Mouse (Mus musculus) hindbrain, embryonic 15.5 days (tissue): Measurements from ENCODE around the gene Spin2c. TPM values are rescaled to one million over a fixed set of nuclear protein-coding genes. Genes with fewer than 3 reads are reported as not detected.
A peak's percentile ranks its signal among the peaks of the same experiment; 100 is the strongest.

Experiments
- ATAC-seq: fragments of 200-750 bp; cut with Nextera tagmentation; 2 replicates; pipeline ENCODE4 v1.8.0; 2017; ENCODE audit warnings: low read depth, moderate number of reproducible peaks, moderate TSS enrichment; ENCODE audit not compliant: low FRiP score
- H3K27ac ChIP-seq: fragments of 300-500 bp; sonication (generic); replicated peaks from 2 replicates; pipeline ENCODE4 v1.5.1; 2015; ENCODE audit warnings: mild to moderate bottlenecking, inconsistent platforms
- H3K27me3 ChIP-seq: fragments of 300-500 bp; sonication (generic); 2 replicates; pipeline ENCODE4 v1.6.1; 2015; ENCODE audit warnings: control low read depth, inconsistent platforms
- H3K36me3 ChIP-seq: fragments of 300-500 bp; sonication (generic); 2 replicates; pipeline ENCODE4 v1.6.1; 2015; ENCODE audit warnings: control low read depth, inconsistent platforms
- H3K4me1 ChIP-seq: fragments of 300-500 bp; sonication (generic); replicated peaks from 2 replicates; pipeline ENCODE4 v1.6.1; 2015; ENCODE audit warnings: control low read depth, inconsistent platforms
- H3K4me2 ChIP-seq: fragments of 300-500 bp; sonication (generic); 2 replicates; pipeline ENCODE4 v1.6.1; 2015; ENCODE audit warnings: moderate library complexity, mild to moderate bottlenecking, inconsistent platforms
- H3K4me3 ChIP-seq: fragments of 300-500 bp; sonication (generic); 2 replicates; pipeline ENCODE4 v1.5.1; 2015; ENCODE audit warnings: mild to moderate bottlenecking, inconsistent platforms
- H3K9ac ChIP-seq: fragments of 300-500 bp; sonication (generic); 2 replicates; pipeline ENCODE4 v1.6.1; 2015; ENCODE audit warnings: inconsistent platforms
- H3K9me3 ChIP-seq: fragments of 300-500 bp; sonication (generic); 2 replicates; pipeline ENCODE4 v1.6.1; 2016; ENCODE audit warnings: control low read depth, inconsistent platforms
- WGBS: fragments of 180-500 bp; shearing (Covaris S2); methylation state at CpG from one replicate; pipeline ENCODE4 v1.1.7; 2015; 5-methylcytosine and 5-hydroxymethylcytosine counted together
- polyA plus RNA-seq: library from polyadenylated mRNA; unstranded; fragments of >200 nt; fragmentation: Nextera tagmentation; extraction: Ambion mirVana; gene quantifications from 2 replicates; pipeline ENCODE4 v1.2.1, GENCODE M21; 2015

Gene Spin2c
- polyA plus RNA-seq = 25.5 and 28.5 TPM in 2 replicates

DNA sequence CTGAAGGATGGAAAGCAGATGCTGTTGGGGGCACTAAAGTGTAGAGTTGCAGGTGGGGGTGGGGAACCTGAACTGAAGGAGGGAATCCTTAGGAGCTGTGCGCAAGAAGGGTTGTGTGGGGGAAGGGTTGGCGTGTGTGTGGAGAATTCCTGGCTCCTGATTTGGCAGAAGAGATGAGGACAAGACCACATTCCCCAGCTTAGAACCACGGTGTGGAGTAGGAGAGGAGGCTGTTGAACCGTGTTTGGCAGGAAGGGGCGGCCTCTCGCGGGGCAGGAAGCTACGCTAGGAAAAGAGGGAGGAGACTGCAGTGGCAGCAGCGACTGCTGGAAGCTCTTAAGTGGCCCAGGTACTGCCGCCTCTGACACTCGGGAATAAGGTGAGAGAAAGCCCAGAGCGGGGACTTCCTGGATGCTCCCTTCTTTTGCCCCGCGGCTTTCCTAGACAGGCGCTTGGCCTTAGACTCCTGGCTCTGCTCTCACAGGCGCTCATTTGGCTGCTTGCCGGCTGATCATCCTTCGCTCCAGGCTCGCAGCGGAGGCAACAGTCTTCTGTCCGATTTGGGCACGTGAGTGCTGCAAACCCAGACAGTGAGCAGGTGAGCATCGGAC, at the start of gene Spin2c:
TSS of gene Spin2c (plus strand) at position 275 of the 611 bp plus-strand sequence.
- Histone ChIP-seq H3K4me3 (peak within 1 kb of the TSS; percentile 51), H3K27ac (peak within 1 kb of the TSS; percentile 81), H3K27me3 (no peaks in the 10 kb centered on the region), H3K9ac (peak within 1 kb of the TSS; percentile 54), H3K36me3 (no peaks in the 10 kb centered on the region), H3K4me2 (peak within 1 kb of the TSS; percentile 58), H3K4me1 (no peaks in the 10 kb centered on the region; the same call in 1 of the 2 replicates), H3K9me3 (no peaks in the 10 kb centered on the region)
- WGBS = 23% methylated on average over 23 of the region's 23 CpGs
- peak; percentile 97 for ATAC-seq

- Histone ChIP-seq H3K27me3 (no peaks in the 10 kb centered on the region), H3K4me2 (peak overlapping the region; percentile 58), H3K4me1 (no peaks in the 10 kb centered on the region; the same call in 1 of the 2 replicates), H3K9me3 (no peaks in the 10 kb centered on the region), H3K27ac (peak overlapping the region; percentile 81), H3K4me3 (peak overlapping the region; percentile 51), H3K36me3 (no peaks in the 10 kb centered on the region), H3K9ac (peak overlapping the region; percentile 54)
- peak; percentile 61; the same call in 1 of the 2 replicates for ATAC-seq
- 20% methylated on average over 14 of the region's 14 CpGs for WGBS
Measured at GRCm38 (mm10) chrX:153832606-153833005, 581 bp downstream of the Spin2c start.

Other genes with a start within 250 kb of the Spin2c start
- gene Kctd12b, start 135.8 kb upstream of the Spin2c start, polyA plus RNA-seq = 3.2 and 3.4 TPM in 2 replicates
- 142 and 147 TPM in 2 replicates for gene Nbdy, start 108.6 kb upstream of the Spin2c start, polyA plus RNA-seq
- not detected in 2 replicates for gene Samt1, start 180.4 kb downstream of the Spin2c start, polyA plus RNA-seq
- not detected in 2 replicates for gene 4921511M17Rik, start 201.6 kb downstream of the Spin2c start, polyA plus RNA-seq
- gene Gm10057, start 222.8 kb downstream of the Spin2c start, polyA plus RNA-seq = not detected in 2 replicates